Mouse (Mus musculus): ENCODE measurements around the gene Uhmk1. TPM values are rescaled to one million over a fixed set of nuclear protein-coding genes. Genes with fewer than 3 reads are reported as not detected.

Gene Uhmk1
- total RNA-seq, 2 experiments from 2014 or later, result 48.3 to 50.9 TPM

GRCm38 (mm10) chr1:170176661-170177239 lies 38.4 kb downstream of the Uhmk1 start:
- no peak for ATAC-seq (ENCODE audit: poor library complexity, severe bottlenecking)

DNA sequence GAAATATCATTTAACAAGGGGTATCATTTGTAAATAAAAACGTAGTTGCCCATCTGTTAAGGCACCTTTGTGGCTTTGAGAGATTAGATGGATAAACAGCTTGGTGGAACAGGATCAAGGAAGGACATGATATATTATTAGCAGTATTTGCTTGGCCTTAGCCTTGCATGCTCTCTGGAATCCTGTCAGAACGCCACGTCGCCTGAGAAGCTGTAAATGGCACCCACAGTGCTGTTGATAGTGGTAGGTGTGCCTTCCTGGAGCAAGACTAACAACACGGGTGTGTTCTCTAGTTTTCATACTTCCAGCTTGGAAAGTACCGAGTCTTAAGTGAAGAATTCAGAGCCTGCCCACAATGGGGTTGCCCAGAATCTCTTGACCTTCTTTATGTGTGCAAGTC lies 39.3 kb downstream of the Uhmk1 start:
- no peak for ATAC-seq (ENCODE audit: poor library complexity, severe bottlenecking)

- peak; percentile 91 for ATAC-seq (ENCODE audit: poor library complexity, severe bottlenecking)
Observed at GRCm38 (mm10) chr1:170174814-170175332, 40.3 kb downstream of the Uhmk1 start, which contains the start of gene Uap1. Gene Uap1, minus strand, starts transcription at chr1:170174957.

- peak; percentile 32 for ATAC-seq (ENCODE audit: poor library complexity, severe bottlenecking)
Observed at GRCm38 (mm10) chr1:170173991-170174813, 41.0 kb downstream of the Uhmk1 start.

DNA sequence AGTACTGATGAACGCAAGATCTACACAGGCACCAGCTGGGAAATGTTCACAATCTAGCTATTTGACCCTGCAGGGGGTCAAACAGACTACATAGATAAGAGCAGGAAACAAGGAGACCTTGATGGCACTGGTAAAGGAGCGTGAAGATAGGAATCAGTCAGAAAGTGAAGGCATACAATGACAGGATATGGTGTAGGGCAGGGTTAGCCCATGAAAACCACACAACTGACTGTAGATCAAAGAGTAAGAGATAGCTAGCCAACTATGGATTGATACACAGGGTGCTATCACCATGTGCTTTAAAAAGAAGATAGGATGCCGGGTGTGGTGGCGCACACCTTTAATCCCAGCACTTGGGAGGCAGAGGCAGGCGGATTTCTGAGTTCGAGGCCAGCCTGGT lies 47.4 kb downstream of the Uhmk1 start:
- peak; percentile 25; the same call in 1 of the 2 replicates for ATAC-seq (ENCODE audit: poor library complexity, severe bottlenecking)

- peak; percentile 59 for ATAC-seq (ENCODE audit: poor library complexity, severe bottlenecking)
Observed at GRCm38 (mm10) chr1:170164913-170165312, 50.3 kb downstream of the Uhmk1 start.

- no peak for ATAC-seq (ENCODE audit: poor library complexity, severe bottlenecking)
Observed at GRCm38 (mm10) chr1:170164053-170164614, 51.1 kb downstream of the Uhmk1 start.

GRCm38 (mm10) chr1:170163398-170163943 lies 51.7 kb downstream of the Uhmk1 start:
- ATAC-seq (ENCODE audit: poor library complexity, severe bottlenecking), result no peak

GRCm38 (mm10) chr1:170161852-170162251 lies 53.3 kb downstream of the Uhmk1 start:
- peak; percentile 58 for ATAC-seq (ENCODE audit: poor library complexity, severe bottlenecking)

DNA sequence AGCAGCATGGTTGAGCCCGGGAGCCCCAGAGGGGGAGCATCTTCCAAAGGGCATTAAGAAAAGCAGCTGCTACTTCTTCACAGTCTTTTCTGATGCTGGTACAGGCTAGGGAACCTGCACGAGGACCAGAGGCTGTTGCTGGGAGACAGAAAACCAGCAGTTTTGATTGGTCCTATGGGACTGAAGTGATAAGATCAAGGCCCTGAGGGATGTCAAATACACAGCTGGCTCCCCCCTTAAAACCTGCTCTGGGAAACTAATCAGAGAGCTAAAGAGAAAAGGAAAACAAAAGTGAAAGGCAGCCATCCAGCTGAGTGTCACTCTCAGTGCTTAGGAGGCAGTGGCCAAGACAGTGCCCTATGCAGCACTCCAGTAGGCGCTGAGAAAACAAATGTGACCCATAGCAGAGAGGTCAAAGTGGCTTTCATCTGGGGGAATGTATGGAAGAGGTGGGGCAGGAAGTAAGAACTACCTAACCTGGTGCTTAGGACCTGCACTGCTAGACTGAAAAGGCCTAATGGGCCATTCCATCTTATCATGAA lies 54.7 kb downstream of the Uhmk1 start:
- no peak for ATAC-seq (ENCODE audit: poor library complexity, severe bottlenecking)

- no peak for ATAC-seq (ENCODE audit: poor library complexity, severe bottlenecking)
Observed at GRCm38 (mm10) chr1:170159707-170160106, 55.5 kb downstream of the Uhmk1 start.

DNA sequence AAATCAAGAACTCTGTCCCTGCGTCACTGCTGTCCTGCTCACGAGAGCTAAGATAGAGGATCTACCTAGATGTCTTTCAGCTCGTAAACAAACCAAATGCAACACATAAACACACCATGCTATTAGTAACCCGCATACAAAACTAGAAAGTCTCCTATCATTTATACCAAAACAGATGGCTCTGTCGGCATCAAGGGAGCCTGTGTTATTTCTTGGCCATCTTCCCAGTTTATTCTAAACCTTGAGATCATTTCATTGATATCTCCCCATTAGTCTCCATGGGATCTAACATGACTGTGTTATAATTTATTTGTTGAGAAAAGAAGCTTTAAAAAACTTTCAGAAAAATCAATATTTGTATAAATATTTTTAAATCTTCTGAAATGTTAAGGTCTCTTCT lies 59.4 kb downstream of the Uhmk1 start:
- ATAC-seq (ENCODE audit: poor library complexity, severe bottlenecking), result no peak

DNA sequence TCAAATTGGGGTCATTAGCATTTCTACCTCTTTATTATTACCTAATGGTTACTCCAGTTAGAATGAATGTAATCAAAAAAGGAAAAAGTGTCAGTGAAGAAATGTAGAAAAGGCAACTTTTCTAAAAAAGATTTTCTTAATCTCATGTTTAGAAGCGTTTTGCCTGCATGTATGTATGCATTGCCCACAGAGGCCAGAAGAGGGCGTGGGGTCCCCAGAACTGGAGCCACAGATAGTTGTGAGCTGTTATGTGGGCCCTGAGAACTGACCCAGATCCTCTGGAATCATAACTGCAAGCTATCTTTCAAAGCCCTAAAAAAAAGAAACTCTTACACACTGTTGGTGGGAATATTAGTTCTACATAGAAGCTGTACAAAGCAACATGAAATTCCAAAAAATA lies 59.9 kb downstream of the Uhmk1 start:
- ATAC-seq (ENCODE audit: poor library complexity, severe bottlenecking), result no peak

DNA sequence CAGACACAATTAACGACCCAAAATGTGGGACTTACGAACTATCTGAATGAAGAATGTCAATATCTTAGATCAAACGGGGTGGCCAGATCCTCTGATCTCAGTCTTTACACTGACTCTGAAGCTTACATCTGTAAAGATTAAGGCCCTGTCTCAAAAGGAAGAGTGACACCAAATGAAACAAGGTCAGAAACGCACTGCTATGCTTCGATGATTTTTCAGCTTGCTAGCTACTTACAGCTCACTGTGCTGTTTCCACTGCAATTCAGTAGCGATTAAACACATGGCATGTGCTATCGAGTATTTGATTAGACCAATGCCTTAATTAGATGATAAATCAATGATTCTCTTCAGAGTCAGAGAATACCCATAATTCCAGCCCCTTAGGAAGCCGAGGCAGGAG lies 61.2 kb downstream of the Uhmk1 start:
- no peak for ATAC-seq (ENCODE audit: poor library complexity, severe bottlenecking)

- ATAC-seq (ENCODE audit: poor library complexity, severe bottlenecking), result no peak
Observed at GRCm38 (mm10) chr1:170152552-170152951, 62.6 kb downstream of the Uhmk1 start.

DNA sequence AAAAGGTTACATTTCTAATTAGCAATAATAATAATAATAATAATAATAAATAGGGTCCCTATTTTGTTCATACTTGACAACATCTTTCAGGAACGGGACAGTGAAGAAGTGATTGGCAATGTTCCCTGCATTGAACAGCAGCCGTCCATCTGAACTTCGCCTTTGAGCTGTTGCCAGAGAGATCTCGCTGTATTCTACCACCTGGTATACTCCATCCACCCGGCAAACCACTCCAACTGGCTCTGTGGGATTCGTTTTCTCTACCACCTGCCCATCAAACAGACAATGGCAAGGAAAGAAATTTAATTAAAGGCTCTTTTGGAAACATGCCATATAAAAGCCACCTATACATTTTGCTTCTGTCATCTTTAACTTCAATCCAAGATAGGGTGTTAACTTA lies 64.3 kb downstream of the Uhmk1 start:
- no peak for ATAC-seq (ENCODE audit: poor library complexity, severe bottlenecking)

- ATAC-seq (ENCODE audit: poor library complexity, severe bottlenecking), result no peak
Observed at GRCm38 (mm10) chr1:170149756-170150155, 65.4 kb downstream of the Uhmk1 start.

DNA sequence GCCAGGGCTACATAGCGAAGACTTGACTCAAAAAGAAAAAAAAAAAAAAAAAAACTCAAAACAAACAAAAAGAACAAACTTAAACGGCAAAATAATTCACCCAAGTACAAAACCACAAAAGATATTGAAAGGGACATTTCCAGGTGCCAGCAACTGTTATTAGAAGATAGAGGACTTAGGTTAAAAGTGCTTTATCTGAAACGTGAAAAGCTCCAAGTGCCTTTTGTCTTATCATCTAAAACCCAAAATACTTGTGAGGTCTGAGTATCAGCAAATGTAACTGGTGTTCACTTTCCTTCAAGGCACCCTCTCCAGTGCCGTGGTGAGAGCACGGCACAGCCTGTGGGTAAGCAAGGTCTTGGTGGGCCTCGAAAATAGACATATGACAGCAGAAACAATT lies 66.7 kb downstream of the Uhmk1 start:
- ATAC-seq (ENCODE audit: poor library complexity, severe bottlenecking), result peak; percentile 38; the same call in 1 of the 2 replicates

- no peak for ATAC-seq (ENCODE audit: poor library complexity, severe bottlenecking)
Observed at GRCm38 (mm10) chr1:170147651-170148448, 67.3 kb downstream of the Uhmk1 start.

DNA sequence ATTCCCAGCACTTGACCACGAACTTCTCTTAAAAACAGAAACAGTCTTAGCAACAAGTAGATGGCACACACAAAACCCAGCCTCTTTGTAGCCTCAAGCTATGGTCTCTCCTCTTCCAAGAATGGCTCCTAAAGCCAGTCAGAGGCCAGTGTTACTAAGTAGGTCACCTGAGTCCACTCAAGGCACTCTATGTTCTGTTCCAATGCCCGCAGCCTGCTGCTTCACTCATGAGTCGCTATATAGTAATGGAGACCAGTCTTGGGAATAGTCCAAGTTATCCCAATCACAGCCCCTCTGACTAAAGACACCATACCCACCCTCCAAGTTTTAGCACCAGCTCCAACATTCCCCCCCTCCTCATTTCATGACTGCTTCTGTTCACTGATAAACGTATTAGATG lies 69.6 kb downstream of the Uhmk1 start:
- ATAC-seq (ENCODE audit: poor library complexity, severe bottlenecking), result no peak

All from megakaryocyte, adult 5-6 weeks (primary cell).